Mouse (Mus musculus) hindbrain, embryonic 11.5 days (tissue): Measurements from ENCODE around the gene Suox. TPM values are rescaled to one million over a fixed set of nuclear protein-coding genes. Genes with fewer than 3 reads are reported as not detected.

Experiments
- ATAC-seq: fragments of 200-750 bp; cut with Nextera tagmentation; 2 replicates; pipeline ENCODE4 v1.8.0; 2017; ENCODE audit warnings: mild to moderate bottlenecking, moderate TSS enrichment, moderate library complexity; ENCODE audit not compliant: low FRiP score
- DNase-seq: peaks from one replicate; pipeline ENCODE4 v3.0.0-alpha.2; 2015; ENCODE audit warnings: low spot score
- H3K27ac ChIP-seq: fragments of 300-500 bp; sonication (generic); 2 replicates; pipeline ENCODE4 v1.5.1; 2014; ENCODE audit warnings: mild to moderate bottlenecking, low read depth, low read length
- H3K27me3 ChIP-seq: fragments of 300-500 bp; sonication (generic); 2 replicates; pipeline ENCODE4 v1.6.1; 2014; ENCODE audit warnings: mild to moderate bottlenecking, low read length, moderate library complexity, mixed read lengths; ENCODE audit not compliant: control insufficient read depth, insufficient read depth
- H3K36me3 ChIP-seq: fragments of 300-500 bp; sonication (generic); 2 replicates; pipeline ENCODE4 v1.6.1; 2014; ENCODE audit warnings: mild to moderate bottlenecking, low read length, moderate library complexity, mixed read lengths; ENCODE audit not compliant: control insufficient read depth, insufficient read depth
- H3K4me1 ChIP-seq: fragments of 300-500 bp; sonication (generic); replicated peaks from 2 replicates; pipeline ENCODE4 v1.6.1; 2014; ENCODE audit warnings: low read length, mixed read lengths; ENCODE audit not compliant: control insufficient read depth, insufficient read depth
- H3K4me2 ChIP-seq: fragments of 300-500 bp; sonication (generic); replicated peaks from 2 replicates; pipeline ENCODE4 v1.6.1; 2014; ENCODE audit warnings: mild to moderate bottlenecking, low read depth, low read length
- H3K4me3 ChIP-seq: fragments of 300-500 bp; sonication (generic); 2 replicates; pipeline ENCODE4 v1.5.1; 2014; ENCODE audit warnings: low read depth, low read length
- H3K9ac ChIP-seq: fragments of 300-500 bp; sonication (generic); 2 replicates; pipeline ENCODE4 v1.6.1; 2014; ENCODE audit warnings: low read depth, low read length
- H3K9me3 ChIP-seq: fragments of 300-500 bp; sonication (generic); 2 replicates; pipeline ENCODE4 v1.6.1; 2016; ENCODE audit warnings: low read length; ENCODE audit not compliant: control insufficient read depth
- WGBS: fragments of 180-500 bp; shearing (Covaris S2); extraction: QIAGEN DNeasy Blood & Tissue Kit; methylation state at CpG from one replicate; pipeline ENCODE4 v1.1.7; 2014; 5-methylcytosine and 5-hydroxymethylcytosine counted together
- polyA plus RNA-seq: library from polyadenylated mRNA; unstranded; fragments of >200 nt; fragmentation: Nextera tagmentation; extraction: Ambion mirVana; gene quantifications from 2 replicates; pipeline ENCODE4 v1.2.1, GENCODE M21; 2014

Suox gene
- polyA plus RNA-seq, 1 experiment from 2014 or later, result 14.8 TPM

GRCm38 (mm10) chr10:128700712-128701111, 26.8 kb upstream of the Suox start:
- no peak overlapping the region for H3K9ac ChIP-seq
- H3K27ac ChIP-seq, result no peak overlapping the region
- H3K4me2 ChIP-seq, result no peak overlapping the region
- H3K4me3 ChIP-seq, result no peak overlapping the region
- H3K27me3 ChIP-seq, result no peaks in the 10 kb centered on the region
- no peaks in the 10 kb centered on the region for H3K4me1 ChIP-seq
- 0 out of 2 replicates have a peak, but pooled peaks cover 2% of the 10 kb centered on the region for H3K36me3 ChIP-seq
- DNase-seq (no peak), ATAC-seq (no peak)
- no peaks in the 10 kb centered on the region for H3K9me3 ChIP-seq
- WGBS, result 96% methylated on average over 5 of the region's 5 CpGs

DNA sequence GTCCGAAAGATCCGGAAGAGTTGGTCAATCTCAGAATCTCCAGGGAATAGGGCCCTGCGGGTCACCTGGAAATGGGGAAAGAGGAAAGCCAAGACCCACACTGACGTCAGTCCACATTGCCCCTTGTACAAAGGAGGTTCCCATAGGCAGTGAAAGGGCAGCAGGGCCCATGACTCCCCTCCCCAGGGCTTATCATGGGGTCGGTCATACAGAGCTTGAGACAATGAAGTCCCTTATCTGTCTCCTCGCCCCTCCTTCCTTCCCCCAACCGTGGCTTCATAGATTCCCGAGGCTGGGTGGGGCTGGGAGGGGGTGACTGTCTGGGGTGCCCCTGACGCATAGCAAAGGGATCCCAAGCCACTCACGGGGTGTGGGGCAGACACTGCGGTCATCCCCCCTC, 25.7 kb upstream of the Suox start:
- no peak for ATAC-seq
- no peak for DNase-seq
- no peaks in the 10 kb centered on the region for H3K9me3 ChIP-seq
- no peak overlapping the region for H3K9ac ChIP-seq
- H3K27ac ChIP-seq, result no peak overlapping the region
- H3K27me3 ChIP-seq, result no peaks in the 10 kb centered on the region
- 84% methylated on average over 11 of the region's 11 CpGs for WGBS
- H3K4me2 ChIP-seq, result no peak overlapping the region
- 0 out of 2 replicates have a peak, but pooled peaks cover 2% of the 10 kb centered on the region for H3K36me3 ChIP-seq
- no peak overlapping the region for H3K4me3 ChIP-seq
- H3K4me1 ChIP-seq, result no peaks in the 10 kb centered on the region

- Histone ChIP-seq H3K27me3 (no peaks in the 10 kb centered on the region), H3K36me3 (0 out of 2 replicates have a peak, but pooled peaks cover 2% of the 10 kb centered on the region), H3K9me3 (no peaks in the 10 kb centered on the region), H3K27ac (no peak overlapping the region), H3K4me1 (no peaks in the 10 kb centered on the region), H3K9ac (no peak overlapping the region), H3K4me2 (no peak overlapping the region), H3K4me3 (no peak overlapping the region)
- no peak for ATAC-seq
- no peak for DNase-seq
- 81% methylated on average over 5 of the region's 5 CpGs for WGBS
Measured at GRCm38 (mm10) chr10:128699006-128699405, 25.1 kb upstream of the Suox start.

DNA sequence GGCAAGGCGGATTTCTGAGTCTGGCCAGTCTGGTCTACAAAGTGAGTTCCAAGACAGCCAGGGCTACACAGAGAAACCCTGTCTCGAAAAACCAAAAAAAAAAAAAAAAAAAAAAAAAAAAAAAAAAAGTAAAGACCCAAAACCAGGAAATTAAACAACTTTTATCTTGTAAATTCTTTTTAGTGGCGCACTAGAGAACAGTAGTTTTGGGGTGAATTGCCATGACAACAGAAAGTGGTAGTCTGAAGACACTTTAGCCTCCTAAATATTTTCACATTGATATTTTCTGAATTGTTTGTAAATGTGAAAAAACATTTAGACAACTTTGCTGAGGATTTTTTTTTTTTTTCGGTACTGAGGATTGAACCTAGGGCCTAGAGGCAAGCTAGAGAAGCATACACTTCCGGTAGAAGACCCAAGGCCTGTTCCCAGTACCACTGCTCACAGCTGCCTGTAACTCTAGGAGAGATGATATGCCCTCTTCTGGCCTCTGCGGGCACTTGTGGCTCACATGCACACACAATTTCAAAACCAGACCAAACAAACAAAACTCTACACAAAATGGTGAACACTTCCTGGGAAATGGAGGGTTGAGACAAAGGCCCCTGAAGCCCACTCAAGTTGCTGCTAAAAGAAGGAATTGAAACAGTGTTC, 23.3 kb upstream of the Suox start:
- H3K9ac ChIP-seq, result no peak overlapping the region
- no peaks in the 10 kb centered on the region for H3K27me3 ChIP-seq
- H3K4me3 ChIP-seq, result no peak overlapping the region
- DNase-seq, result no peak
- H3K27ac ChIP-seq, result no peak overlapping the region
- no peak for ATAC-seq
- WGBS, result 92% methylated on average over 6 of the region's 6 CpGs
- no peaks in the 10 kb centered on the region for H3K9me3 ChIP-seq
- H3K36me3 ChIP-seq, result 0 out of 2 replicates have a peak, but pooled peaks cover 2% of the 10 kb centered on the region
- H3K4me2 ChIP-seq, result no peak overlapping the region; the same call in 1 of the 2 replicates
- H3K4me1 ChIP-seq, result no peaks in the 10 kb centered on the region

DNA sequence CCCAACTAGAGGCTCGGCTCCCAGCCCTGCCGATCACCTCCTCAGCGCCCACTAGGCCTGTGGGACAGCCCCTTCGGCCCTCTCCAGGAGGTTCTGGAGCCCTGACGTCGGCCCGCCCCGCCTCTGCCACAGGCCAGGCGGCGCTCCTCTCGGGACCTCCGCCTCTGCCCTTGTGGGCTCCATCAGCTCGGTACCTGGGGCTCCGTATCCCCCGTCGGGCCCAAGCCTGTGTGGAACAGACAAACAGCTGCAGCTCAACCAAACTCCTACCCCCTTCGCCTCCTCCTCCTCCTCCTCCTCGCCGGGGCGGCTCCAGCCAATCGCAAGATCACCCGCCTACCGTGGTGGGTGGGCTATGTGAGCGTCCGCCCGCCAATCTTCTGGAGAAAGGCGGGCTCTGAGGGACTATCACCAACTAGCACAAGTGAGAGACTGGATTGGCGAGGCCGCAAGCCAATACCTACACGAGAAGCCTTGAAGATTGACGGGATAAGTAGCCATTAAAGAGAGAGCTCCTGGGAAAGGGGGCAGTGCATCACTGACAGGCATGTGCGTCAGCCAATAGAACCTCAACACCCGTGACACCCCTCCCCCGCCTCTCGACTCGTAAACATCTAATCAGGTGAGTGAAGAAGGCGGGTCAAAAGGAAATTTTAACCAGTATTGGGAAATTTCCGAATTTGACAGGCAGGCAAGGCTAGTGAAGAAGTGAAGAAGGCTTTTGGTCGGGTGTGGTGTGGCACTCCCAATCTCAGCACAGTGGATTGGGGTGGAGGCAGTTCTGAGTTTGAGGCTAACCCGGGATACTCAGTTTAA, 22.3 kb upstream of the Suox start, which contains the start of gene Rab5b:
Gene Rab5b, minus strand, starts transcription at position 273 of the 816 bp plus-strand sequence.
- Histone ChIP-seq H3K27me3 (no peaks in the 10 kb centered on the region), H3K9me3 (no peaks in the 10 kb centered on the region), H3K36me3 (0 out of 2 replicates have a peak, but pooled peaks cover 2% of the 10 kb centered on the region), H3K9ac (peak within 1 kb of the TSS; percentile 66), H3K4me2 (peak within 1 kb of the TSS; percentile 57), H3K27ac (peak within 1 kb of the TSS; percentile 94), H3K4me1 (no peaks in the 10 kb centered on the region), H3K4me3 (peak within 1 kb of the TSS; percentile 49)
- ATAC-seq (peak; percentile 99), DNase-seq (peak; percentile 98)
- WGBS, result 1% methylated on average over 40 of the region's 40 CpGs

GRCm38 (mm10) chr10:128695411-128695991, 21.6 kb upstream of the Suox start:
- under 1% methylated on average over 22 of the region's 22 CpGs for WGBS
- H3K27me3 ChIP-seq, result no peaks in the 10 kb centered on the region
- H3K4me2 ChIP-seq, result peak overlapping the region; percentile 57
- no peaks in the 10 kb centered on the region for H3K36me3 ChIP-seq
- peak overlapping the region; percentile 66 for H3K9ac ChIP-seq
- no peaks in the 10 kb centered on the region for H3K9me3 ChIP-seq
- peak overlapping the region; percentile 49 for H3K4me3 ChIP-seq
- H3K4me1 ChIP-seq, result no peaks in the 10 kb centered on the region
- ATAC-seq, result no peak
- no peak for DNase-seq
- peak overlapping the region; percentile 94 for H3K27ac ChIP-seq

- ATAC-seq, result no peak
- Histone ChIP-seq H3K4me1 (peaks cover 2% of the 10 kb centered on the region; the same call in 1 of the 2 replicates), H3K9me3 (no peaks in the 10 kb centered on the region), H3K4me3 (peak overlapping the region; percentile 44), H3K9ac (peak overlapping the region; percentile 13; the same call in 1 of the 2 replicates), H3K27ac (peak overlapping the region; percentile 30; the same call in 1 of the 2 replicates), H3K4me2 (peak overlapping the region; percentile 71), H3K36me3 (no peaks in the 10 kb centered on the region), H3K27me3 (no peaks in the 10 kb centered on the region)
- WGBS, result 2% methylated on average over 9 of the region's 9 CpGs
- DNase-seq, result peak; percentile 38
Measured at GRCm38 (mm10) chr10:128674469-128675008, 666 bp upstream of the Suox start.

- Histone ChIP-seq H3K4me3 (no peak overlapping the region), H3K9me3 (no peaks in the 10 kb centered on the region), H3K27ac (no peak overlapping the region), H3K4me1 (peaks cover 2% of the 10 kb centered on the region; the same call in 1 of the 2 replicates), H3K27me3 (no peaks in the 10 kb centered on the region), H3K36me3 (no peaks in the 10 kb centered on the region), H3K9ac (no peak overlapping the region), H3K4me2 (no peak overlapping the region)
- 91% methylated on average over 9 of the region's 9 CpGs for WGBS
- no peak for ATAC-seq
- no peak for DNase-seq
Measured at GRCm38 (mm10) chr10:128671148-128671547, 2.7 kb downstream of the Suox start.
